Mouse (Mus musculus): ENCODE data around the gene Kcnq2.

DNA sequence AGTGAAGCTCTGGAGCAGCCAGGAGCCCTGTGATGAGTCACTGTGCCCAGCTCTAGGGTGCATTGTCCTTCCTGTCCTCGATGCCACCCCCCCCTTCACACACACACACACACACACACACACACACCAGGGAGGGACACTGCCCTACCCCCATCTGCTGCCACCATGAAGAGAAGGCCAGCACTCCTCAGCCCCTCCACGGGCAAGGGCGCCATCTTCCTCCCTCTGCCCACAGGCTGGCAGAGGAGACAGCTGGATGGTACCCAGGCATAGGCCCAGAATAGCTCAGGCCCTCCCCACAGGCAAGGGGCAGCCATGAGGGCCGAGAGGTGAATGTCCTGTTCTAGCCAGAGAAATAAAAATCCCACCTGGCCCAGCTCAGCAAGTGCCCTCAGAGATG, 20.7 kb upstream of the Kcnq2 start:
- no peak for TF ChIP-seq CTCF (conservative IDR thresholded peaks at IDR 0.05; ENCODE audit: low read length)
- TF ChIP-seq POU5F1 (IDR thresholded peaks at IDR 0.05; ENCODE audit: borderline replicate concordance, low read length), result no peak

Measured in E14TG2a.4 (cell line).